Mouse (Mus musculus) lung, postnatal 14 days (tissue): ENCODE measurements around the gene Olfr1181.
"Not testable (repeated sequence)": the region's sequence is repeated elsewhere in the genome, so short reads cannot be mapped to it uniquely, and the experiment has no call there.

Source experiments
- DNase-seq: peaks from one replicate; pipeline ENCODE4 v3.0.0; 2021

Olfr1181 gene

DNA sequence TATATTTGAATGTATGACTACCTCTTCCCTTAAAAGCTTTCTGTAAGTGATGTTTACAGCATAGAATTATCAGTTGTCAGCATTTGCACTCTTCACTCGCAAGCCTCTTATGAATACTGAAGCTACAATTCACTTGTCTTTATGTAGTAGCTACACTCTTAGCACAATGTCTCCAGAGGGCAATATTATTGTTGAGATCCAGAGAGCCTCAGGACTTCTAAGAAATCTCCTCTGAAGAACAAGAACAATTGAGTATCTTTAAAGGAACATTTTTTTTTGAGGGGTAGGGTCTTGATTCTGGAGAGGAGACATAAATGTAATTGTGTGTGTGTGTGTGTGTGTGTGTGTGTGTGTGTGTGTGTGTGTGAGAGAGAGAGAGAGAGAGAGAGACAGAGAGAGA is at the start of gene Olfr1181:
Gene Olfr1181 (minus strand): TSS at position 101 of the 400 bp plus-strand sequence.
- DNase-seq = no peak

DNA sequence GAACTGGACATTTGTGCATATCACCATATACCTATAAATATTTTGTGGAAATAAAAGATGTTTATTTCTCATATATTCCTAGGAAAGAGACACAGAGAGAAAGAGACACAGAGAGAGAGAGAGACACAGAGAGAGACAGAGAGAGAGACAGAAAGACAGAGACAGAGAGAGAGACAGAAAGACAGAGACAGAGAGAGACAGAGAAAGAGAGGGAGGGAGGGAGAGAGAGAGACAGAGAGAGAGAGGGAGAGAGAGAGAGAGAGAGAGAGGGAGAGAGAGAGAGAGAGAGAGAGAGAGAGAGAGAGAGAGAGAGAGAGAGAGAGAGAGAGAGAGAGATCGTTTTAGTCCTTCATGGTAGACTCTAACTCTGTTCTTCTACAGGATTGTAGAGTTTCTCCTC is 28.6 kb upstream of the Olfr1181 start, which contains the start of gene Olfr1183:
Gene Olfr1183 (plus strand): TSS at position 301 of the 400 bp plus-strand sequence.
- DNase-seq = not testable (repeated sequence)

DNA sequence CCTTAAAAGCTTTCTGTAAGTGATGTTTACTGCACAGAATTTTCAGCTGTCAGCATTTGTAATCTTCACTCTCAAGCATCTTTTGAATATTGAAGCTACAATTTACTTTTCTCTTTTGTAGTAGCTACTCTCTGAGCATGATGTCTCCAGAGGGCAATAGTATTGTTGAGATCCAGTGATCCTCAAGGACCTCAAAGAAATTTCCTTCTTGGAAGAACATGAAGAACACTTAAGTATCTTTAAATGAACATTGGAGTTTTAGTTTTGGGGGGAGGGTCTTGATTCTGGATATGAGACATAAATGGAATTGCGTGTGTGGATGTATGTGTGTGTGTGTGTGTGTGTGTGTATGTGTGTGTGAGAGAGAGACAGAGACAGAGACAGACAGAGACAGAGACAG is 23.1 kb upstream of the Olfr1181 start, which contains the start of gene Gm13757:
Gene Gm13757 (minus strand): TSS at position 101 of the 400 bp plus-strand sequence.
- no peak for DNase-seq

DNA sequence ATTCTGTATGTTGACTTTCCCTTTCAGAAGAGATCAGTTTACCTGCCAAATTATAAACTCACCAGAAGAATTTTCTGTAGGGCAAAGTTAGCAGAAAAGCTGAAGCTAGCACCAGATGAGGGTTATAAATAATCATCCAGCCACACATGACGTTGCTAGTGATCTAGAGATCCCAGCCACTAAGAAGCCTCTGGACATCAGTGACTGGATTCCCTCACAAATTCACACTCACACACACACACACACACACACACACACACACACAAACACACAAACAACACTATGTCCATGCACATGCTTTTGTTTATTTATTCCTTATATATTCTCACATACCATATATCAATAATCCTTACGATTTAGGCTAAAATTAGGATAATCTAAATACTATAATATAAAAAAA is 6.9 kb downstream of the Olfr1181 start, which contains the start of gene Olfr1180:
Gene Olfr1180 (minus strand): TSS at position 101 of the 400 bp plus-strand sequence.
- no peak for DNase-seq

DNA sequence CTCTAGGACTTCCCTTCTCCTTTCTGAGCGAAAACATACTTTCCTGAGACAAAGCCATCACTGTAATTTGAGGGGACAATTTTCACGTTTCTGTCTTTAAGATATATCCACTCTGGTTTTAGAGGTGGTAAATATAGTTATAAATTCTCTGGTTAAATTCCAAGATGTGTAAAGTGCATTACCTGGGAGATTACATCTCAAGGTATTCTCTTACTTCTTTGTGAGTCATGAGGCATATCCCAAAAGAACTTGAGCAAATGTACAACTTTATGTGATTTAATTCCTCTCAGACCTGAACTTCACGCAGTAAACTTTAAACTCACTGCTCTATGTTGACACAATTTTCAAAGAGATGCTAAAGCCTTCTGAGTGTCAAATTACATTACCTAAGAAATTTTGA is 19.6 kb downstream of the Olfr1181 start, which contains the start of gene Olfr1179:
Gene Olfr1179 (minus strand): TSS at position 101 of the 400 bp plus-strand sequence.
- DNase-seq = no peak

DNA sequence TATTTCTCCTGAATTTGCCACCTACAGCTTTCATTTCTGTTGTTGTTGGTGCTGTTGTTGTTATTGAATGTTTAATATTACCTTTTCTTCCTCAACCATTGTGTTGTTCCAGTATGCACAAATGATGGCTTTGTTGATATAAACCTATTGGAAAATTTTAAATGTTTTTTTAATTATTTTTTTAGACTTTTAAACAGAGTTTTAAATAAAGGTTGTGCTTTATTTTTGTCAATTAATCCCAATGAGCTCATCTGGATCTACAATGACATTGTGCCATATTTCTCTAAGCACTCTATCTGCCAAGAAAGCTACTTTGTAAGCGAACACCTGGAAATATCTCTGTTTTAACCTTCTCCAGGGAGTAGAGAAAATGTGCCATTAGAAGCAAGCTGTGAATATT is 39.2 kb downstream of the Olfr1181 start, which contains the start of gene Olfr1178:
Gene Olfr1178 (plus strand): TSS at position 301 of the 400 bp plus-strand sequence.
- no peak for DNase-seq
